Mouse (Mus musculus) heart, adult 8-10 months (tissue): Measurements from ENCODE around the gene Tmem183a. TPM values are rescaled to one million over a fixed set of nuclear protein-coding genes. Genes with fewer than 3 reads are reported as not detected.

Experiments
- DNase-seq: peaks from one replicate; pipeline ENCODE4 v3.0.0; 2022; ENCODE audit warnings: low spot score
- total RNA-seq, 4 experiments: library from RNA; stranded (reverse); gene quantifications; 2 replicates each; pipeline ENCODE4 v1.2.4; 2022

Tmem183a gene
- total RNA-seq, 4 experiments from 2014 or later: 11.4 to 20.0 (median 13.8) TPM

DNA sequence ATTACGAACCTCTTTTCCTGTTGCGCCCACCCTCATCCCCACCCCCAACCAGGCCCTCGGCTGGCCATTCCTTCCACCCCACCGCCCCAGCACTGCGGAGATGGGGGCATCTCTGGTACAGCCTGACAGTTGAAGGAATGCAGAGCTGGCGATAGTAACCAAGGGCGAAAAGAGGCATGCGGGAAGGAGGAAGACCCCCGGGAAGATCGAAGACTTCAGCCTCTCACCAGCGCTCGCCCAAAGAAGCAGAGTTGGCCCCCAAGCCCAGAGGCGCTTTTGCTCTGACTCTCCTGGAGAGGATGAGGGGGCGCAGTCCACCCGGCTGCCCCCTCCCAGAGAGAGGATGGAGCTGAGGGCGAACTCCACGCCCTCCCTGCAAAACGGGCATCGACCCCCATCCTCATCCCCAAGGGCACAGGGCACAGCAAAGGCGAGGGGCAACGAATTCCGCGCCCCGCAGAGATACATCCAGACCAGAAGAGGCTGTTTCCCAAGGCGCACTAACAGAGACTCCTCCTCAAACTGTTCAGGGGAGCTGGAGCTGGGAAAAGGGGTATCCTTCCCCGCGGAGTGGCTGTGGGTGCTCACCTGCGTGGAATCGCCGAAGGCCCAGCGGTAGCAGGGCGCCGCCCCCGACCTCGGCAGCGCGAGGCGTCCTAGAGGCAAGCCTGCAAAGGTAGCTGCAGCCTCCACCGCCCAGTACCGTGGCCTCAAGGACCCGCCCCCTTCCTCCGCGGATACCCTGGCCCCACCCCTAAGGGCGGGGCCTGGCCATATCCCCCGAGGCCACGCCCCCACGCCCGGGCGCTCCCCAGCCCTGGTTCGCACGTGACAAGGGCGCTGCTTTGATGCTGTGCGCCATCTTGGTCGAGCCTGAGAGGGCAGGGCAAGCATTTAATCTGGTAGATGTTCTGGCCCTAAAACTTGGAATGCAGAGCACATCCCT is 17.5 kb downstream of the Tmem183a start:
- DNase-seq: peak; percentile 11

DNA sequence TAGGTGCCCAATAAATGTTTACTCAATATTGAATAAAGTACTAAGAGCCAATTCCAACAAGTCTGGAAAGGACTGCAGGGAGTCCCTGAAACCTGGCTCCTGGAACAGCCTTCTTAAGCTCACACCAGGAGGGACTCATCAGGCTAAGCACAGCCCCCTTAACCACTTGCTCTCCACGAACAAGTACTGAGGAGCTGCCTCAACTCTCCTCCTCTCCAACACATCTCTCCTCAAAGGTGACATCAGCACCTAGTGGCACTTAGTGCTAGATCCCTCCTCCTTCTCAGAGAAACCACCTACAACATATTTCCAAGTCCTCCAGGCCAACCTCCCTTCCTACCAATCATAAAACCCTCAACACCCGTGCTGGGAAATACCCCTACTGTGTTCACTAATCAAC is 18.2 kb downstream of the Tmem183a start:
- DNase-seq: no peak

DNA sequence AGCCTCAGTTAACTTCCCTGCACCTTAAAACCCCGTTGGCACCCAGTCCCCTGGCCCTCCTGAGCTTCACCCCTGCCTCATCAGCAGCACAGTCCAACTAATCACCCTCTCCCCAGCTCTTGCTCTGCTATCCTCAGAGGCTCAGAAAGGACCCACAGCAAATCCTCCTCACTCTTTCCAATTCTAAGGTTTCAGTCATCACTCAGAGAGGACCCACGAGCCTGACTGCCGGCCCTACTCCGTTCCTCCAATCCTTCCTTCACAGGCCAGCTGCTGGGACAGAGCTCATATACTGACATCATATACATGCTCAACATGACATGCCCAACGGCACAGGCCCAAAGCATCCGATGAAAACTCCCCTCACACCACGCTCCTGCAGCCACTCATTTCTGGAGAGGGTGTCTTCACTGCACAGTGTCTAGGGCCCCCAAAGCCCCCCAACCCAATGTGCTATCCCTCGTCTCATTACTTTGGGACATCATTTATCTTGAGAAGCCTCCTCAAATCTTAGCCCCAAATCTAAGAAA is 18.9 kb downstream of the Tmem183a start:
- no peak for DNase-seq

DNA sequence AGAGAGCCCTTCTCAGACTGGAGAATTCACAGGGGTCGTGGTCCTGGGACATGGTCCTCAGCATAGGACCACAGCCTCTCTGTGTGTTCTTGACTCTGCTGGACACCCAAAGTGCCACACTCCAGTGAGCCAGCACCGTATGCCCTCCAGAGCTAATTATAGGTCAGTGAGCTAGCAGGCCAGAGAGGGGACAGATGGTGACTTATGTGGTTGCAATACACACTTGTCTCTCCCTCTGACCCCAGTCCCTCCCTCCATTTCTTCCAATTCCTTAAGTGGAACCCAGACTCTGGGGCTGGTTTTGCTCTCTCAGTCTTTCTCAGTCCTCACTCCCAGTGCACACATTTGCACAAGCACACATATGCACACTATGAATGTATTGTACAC is 19.5 kb downstream of the Tmem183a start:
- DNase-seq: peak; percentile 20

DNA sequence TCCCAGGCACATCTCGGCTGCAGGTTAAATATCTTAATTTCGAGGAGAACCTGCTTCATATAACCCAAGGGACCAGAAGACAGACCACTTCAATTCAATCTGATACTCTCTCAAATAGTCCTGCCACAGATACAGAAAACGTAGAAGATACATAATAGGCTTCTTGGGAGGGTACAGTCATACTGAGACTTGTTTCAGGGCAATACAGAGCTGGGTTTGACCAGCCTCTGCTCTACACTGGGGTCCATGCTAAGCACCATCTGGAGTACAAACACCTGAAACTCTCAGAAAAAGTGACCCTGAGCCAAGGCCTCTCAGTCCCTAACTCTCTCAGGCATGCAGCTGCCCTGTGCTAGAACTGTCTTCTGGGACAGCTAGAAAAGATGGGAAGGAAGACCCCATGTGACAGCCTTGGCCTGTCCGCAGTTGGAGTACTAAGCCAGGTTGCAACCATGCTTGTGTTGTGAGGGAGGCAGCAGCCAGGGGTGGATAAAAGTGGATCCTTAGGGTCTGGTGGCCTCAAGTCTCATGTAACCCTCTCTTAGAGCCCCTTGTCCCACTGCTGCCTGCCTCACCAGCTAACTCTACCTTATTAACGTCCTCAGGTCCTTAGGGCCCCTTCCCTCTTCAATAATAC is 20.0 kb downstream of the Tmem183a start:
- DNase-seq: no peak

DNA sequence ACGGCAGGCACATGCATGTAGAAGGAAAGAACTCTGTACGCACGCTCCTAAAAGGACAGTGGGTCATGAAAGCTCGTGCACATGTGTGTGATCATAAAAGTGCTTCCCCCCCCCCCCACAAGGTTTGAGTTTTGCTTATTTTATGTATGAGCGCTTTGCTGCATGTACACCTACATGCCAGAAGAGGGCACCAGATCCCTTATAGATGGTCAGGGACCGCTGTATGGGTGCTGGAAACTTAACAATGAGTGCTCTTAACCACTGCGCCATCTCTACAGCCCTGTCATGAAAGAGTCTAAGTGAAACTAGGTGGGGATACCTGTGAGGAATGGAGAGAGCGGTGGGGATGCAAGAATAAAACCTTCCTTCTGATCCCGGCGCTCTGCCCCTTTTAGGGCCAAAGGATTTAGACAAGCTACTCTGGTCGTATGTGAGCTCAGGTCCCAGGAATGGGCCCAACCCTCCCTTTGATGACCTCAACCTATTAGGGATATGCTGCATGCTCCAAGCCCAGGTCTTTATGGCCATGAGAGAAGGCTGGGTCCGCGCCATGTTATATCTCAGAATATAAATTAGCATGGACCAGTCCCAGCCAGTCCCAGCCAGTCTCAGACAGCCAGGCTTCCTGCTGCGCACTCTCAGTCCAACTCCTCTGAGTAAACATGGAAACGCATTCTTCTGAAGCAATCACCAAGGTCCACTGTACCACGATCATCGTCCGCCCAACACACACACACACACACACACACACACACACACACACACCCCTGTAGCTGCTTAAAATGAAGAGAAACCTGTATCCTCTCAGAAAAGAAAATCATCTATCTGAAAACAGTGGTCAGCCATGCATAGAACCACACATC is 21.8 kb downstream of the Tmem183a start:
- DNase-seq: no peak

DNA sequence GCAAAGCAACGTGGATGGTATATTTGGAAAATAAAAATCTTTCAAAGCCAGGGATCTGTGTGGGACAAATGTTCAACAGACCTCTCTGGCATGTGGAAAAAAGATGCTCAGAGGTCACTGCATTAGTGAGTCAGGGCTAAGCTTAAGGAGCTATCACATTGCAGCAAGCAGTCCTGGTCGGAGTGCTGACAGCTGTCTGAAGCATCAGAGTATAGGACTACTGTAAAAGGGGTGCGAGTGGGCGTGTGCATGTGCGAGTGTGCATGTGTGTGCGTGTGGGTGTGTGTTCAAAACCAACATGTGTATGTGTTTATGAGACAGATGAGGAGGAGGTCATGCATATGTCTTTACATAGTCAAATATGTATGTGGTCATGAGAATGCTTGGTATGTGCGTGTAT is 22.6 kb downstream of the Tmem183a start:
- no peak for DNase-seq

DNA sequence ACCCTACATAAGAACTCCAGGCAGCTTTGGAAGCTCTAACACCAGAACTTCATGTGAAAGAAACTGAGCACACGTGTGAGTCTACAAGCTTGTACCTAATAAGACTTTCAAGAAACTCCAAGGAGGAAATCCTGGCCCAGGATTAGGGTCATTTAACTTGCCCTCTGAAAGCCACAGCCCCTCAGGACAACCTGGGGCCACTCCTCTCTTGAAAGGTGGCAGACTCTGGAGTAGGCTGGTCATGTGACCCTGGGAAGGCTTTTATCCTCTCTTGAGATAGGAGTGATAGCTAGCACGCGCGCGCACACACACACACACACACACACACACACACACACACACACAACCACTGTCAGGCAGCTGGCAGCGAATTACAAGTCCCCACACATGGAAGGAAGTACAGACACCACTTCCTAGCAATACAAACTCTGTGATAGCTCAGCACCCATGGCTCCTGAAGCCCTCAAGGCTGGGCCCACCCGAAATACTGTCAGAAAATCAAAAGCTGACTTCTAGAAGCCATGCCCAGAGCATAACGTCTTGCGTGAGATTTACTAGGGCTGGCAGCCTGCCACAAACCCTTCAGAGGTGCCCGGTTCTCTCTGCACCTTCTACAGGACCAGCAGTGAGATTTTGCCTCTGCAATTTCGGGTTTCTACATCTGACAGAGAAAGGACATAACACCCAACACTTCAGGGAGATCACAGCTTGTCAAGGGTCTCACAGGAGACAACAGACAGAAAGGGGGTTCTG is 24.6 kb downstream of the Tmem183a start:
- DNase-seq: no peak

DNA sequence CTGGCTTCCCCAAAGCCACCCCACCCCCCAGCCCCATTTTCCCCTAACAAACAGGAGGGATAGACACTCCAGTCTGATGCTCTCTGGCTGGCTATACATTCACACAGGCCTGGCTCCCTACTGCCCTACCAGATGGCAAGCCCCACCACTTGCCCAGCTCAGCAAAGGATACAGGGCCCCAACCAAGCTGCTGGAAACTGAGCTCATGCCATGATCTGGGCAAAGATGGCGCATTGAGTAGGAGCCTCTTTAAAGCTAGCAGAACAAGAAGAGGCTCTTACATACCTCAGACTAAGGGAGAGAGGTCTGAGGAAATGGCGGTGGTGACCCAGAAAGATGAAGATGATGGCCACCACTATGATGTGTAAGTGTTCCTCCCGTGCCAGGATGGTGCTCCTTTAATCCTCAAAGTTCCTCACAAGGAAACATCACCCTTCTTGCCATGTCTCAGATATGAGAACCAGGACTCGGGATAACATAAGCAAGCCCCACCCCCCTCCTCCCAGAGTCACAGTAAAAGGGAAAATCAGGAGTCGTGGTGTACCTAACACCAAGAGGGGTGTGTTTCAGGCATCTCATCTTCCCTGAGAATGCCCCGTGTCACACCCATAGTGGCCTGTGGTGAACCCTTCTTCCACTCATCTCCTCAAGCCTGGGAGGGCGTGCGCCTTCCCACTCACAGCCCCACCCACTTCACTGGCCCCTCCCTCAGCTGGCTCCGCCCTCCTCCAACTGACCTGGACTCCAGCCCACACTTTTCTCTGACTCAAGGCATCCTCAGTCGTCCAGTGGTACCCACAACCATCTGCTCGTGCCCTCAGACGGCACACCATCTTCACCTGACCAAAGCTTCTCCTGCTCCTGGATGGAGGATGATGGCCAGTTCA is 25.6 kb downstream of the Tmem183a start:
- no peak for DNase-seq

DNA sequence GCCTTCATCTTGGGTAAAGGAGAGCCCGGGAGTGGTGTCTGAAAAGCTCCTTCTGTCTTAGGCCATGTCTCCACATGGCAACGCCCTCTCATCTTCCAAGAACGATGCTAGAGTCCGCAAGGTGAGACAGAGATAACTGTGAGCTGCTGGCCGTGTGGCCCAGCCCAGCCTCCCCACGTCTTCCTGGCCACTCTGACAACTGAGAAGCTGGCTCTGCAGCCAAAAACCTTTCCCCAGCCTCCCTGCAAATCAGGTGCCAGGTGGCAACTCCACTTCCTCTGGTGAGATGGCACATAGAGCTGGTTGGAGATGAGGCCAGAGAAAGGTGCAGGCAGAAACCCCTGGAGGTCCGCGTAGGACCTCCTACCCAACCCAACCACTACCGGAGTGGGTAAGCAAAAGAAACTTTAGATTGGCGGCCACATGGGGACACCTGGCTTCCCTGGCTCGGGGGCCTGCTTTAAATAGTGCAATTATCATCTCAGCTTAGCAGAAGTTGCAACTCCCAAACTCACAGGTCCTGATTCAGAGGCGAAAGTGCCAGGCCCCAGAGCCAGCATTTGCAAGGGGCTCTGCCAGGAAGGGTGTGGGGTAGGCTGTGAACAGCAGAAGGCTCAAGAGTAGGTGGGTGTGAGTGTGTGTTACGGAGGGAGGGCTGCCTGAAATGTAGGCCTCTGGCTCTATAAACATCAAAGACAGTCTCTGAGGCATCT is 26.4 kb downstream of the Tmem183a start:
- no peak for DNase-seq

DNA sequence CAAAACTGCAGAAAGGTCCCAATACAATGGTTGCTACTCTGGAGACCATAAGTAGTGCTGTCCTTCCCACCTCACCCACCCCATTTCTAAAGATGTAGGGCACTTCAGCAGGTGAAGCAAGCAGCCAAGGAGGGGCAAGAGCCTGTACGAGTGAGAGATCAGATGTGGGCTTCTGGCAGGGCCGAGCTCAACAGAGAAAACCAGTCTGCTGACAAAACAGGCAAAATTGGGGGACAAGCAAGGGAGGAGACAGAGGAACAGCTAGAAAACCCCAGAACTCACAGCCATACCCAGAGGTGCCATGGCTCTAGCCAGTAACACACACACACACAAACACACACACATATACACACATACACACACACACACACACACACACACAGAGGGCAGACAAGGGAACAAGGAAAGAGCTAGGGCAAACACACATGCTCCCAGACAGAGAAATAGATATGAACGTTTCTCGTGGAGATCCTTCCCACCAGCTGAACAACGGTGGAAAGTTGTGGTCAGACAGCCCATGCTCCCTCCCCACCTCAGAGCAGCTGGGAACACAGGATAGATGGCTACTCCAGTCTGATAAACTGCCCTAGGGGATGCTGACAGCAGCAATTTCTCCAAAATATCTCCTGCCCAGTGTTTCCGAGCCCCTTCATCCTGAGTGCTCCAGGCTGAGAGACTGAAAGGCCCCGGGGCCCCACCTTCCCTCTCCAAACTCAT is 27.5 kb downstream of the Tmem183a start:
- no peak for DNase-seq

DNA sequence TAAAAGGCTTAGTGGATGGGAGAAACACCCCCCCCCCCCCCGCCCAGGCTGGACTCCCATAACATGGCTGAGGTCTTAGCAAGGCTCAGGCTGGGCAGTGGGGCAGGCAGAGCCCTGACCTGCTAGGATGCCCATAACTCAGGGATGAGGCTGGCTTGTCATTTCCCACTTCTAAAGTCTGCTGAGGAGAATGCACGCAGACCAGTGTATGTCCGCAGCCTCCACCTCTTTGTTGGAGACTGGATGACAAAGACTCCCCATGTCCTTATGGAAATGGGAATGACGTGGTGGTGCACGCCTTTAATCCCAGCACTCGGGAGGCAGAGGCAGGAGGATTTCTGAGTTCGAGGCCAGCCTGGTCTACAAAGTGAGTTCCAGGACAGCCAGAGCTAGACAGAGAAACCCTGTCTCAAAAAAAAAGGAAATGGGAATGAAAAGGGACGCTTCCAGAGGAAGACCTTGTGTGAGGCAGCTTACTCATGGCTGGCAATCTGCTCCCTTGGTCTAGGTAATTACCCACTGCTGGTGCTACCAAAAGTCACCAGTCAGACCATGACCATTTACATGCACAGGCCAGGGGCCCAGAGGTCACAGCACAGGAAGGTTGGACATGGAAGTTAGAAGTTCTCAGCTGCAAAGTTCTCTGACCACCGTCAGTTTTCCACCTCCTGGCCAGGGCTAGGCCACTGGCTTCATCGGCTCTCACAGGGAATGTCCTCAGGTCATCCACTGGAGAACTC is 28.2 kb downstream of the Tmem183a start:
- DNase-seq: no peak

DNA sequence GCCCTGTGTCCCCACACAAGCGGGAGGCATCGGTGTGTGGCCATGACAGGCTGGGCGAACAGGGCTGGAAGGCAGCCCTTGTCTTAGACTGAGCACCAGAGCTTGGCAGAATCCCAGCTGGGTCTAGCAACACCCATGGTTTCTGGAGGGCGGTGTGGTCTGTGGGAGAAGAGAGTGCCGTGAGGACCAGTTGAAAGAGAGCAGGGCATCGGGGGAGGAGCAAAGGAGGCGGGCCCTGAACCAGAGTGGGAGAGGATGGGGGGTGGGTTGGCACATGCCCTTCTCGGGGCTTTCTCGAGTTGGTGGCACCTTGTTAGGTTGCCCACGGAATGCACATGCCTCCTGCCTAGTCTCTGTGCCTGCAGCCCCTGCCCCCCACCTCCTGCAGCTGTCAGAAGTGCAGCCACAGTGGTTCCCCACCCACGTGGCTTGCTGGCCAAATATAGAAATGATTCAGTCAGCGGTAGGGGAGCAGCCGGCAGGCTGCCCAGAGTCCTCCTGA is 29.0 kb downstream of the Tmem183a start, which contains the start of gene Ppfia4:
Gene Ppfia4, minus strand, starts transcription at position 159 of the 502 bp plus-strand sequence.
- peak; percentile 35 for DNase-seq

DNA sequence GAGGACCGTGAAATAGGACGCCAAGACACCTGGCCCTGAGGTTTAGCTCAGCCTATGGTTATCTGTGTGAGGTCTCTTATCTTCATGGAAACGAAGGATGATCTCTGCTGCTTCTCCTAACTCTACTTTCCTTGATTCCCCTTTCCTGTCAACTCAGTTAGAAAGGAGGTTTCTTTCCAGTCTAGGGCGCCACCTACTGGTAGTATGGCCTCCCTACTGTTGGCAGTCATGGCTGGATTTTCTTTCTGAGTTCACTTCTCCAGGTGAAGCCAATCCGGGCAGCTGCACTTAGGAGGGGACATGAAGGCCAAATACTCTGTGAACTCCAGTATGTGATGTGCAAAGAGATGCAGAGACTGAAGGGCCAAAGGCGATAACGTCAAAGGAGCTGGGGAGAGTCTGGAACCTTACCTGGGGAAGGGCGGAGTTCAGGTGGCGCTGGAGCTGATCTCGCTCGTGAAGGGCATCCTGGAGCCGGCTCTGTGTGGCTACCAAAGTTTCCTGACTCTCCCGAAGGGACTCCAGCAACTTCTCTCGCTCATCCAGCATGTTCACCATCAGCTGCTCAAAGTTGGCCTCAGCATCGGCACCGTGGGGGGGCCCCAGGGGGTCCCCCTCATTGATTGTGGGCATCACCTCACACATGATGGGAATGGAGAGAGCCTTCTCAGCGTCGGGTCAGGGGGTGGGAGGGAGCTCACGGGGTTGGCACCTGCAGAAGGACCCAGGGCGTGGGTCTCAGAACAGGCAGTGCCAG is 29.7 kb downstream of the Tmem183a start:
- peak; percentile 77 for DNase-seq

DNA sequence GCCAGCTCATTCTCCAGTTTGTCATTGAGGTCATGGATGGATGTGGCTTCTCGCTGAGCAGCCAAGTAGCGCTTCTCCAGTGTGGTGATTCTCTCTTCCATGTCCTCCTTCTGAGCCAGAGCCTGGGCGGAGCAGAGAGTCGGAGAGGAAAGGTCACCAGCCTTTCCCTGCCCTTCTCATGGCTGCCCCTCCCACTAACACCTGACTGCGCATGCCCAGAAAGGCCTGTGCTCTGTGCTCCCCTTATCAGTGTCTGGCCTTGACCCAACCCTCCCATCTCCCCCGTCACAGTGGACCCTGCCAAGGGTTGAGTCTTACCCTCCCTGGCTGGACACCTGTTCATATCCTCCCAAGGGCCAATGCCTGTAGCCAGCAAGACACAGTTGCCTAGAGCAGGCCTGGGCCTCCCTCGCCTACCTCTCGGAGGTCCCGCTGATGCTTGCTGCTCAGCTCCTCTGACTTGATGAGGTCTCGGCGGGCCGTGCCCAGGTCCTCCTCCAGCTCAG is 34.9 kb downstream of the Tmem183a start:
- DNase-seq: no peak

DNA sequence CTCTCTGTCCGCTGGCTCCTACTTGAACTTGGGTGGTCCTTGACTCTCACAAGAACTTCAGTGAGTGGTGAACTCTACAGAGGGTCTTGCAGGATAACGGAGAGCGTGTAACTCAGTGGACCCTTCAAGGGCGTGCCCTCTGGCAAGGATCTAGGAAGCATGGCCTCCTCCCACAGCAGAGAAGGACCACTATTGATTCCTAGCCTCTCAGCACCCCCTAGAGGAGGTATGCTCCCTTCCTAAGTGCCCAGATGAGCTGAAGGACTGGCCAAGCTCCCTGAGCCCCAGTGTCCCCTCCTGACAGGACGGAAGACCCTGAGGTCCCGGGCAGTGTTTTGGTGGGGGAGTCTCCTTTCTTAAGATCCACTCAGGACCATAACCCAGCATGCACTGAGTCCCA is 39.2 kb downstream of the Tmem183a start:
- DNase-seq: no peak
